Mouse (Mus musculus) urinary bladder, postnatal 4 days (tissue): ENCODE data around the gene Krit1.
"Not testable (repeated sequence)": the region's sequence is repeated elsewhere in the genome, so short reads cannot be mapped to it uniquely, and the experiment has no call there.

Source experiments
- DNase-seq, 2 experiments: peaks; one replicate each; pipeline ENCODE4 v3.0.0; 2021 to 2022; ENCODE audit warnings: low spot score in 2 of 2

Krit1 gene

GRCm38 (mm10) chr5:3889201-3889600 lies 86.2 kb downstream of the Krit1 start:
- DNase-seq = no peak

GRCm38 (mm10) chr5:3893459-3894293 lies 90.7 kb downstream of the Krit1 start, which contains the start of gene Mterf1a:
Gene Mterf1a, minus strand, starts transcription at chr5:3893933.
- not testable (repeated sequence) for DNase-seq

- not testable (repeated sequence) for DNase-seq
Observed at GRCm38 (mm10) chr5:3894294-3894619, 91.3 kb downstream of the Krit1 start.
